Mouse (Mus musculus): ENCODE results near the gene Trmt11.
"Not testable (repeated sequence)": the region's sequence is repeated elsewhere in the genome, so short reads cannot be mapped to it uniquely, and the experiment has no call there.

The Trmt11 gene

DNA sequence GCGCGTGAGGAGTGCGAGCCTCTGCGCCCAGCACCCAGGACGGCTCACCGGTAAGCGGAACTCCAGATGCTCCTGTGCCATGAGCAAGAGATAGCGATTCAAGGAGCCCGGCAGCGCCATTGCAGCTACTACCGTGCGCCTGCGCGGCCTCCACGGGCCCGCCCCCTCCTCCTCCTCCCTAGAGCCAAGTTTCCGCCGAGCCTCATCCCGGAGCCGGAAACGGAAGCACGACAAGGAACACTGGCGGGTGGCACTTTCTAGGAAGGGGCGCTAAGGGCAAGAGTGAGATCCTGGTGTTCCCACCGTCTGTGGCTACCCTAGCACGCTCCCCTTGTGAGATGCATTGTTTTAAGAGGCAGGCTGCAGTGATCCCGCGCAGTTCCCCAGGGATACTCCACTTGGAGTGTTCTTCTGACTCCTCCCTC is at the start of gene Trmt11:
Gene Trmt11 (minus strand): TSS at position 208 of the 425 bp plus-strand sequence.
- DNase-seq (ENCODE audit: low spot score) = peak; percentile 74

DNA sequence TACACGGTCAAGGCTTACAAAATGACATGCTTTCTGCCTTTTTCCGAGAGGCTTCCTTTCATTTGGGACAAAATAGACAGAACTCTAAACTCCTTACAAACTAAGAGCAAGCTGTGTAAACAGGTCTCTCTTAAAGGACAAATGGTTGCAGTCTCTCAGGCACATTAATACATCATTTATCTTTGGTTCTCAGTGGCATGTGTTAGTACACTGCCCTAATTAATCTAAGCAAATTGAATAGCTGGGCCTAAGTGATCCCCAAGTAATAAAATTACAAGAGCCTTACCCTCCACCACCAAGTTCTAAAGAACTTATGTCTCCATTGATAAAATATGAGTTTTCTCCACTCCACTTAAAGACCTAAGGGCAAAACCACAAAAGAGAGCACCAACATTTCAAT is 47.1 kb upstream of the Trmt11 start:
- no peak for DNase-seq (ENCODE audit: low spot score)

DNA sequence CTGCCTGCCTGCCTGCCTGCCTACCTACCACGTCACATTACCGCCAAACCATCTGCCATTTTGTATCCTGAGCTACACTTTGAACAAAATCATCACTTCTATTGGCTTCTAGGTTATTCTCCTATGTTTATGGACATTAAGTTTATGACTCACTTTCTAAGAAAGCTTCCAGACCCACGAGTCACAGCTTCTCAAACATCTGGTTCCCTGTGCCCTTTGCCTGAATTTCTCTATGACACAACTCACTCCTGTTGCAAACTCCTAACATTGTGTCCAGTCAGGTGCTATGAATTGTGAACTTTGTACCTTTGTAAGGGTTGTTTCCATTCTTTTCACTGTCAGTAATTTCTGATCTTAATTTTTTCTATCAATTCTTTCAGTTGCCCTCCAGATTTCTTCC is 37.7 kb upstream of the Trmt11 start:
- DNase-seq (ENCODE audit: low spot score) = no peak

DNA sequence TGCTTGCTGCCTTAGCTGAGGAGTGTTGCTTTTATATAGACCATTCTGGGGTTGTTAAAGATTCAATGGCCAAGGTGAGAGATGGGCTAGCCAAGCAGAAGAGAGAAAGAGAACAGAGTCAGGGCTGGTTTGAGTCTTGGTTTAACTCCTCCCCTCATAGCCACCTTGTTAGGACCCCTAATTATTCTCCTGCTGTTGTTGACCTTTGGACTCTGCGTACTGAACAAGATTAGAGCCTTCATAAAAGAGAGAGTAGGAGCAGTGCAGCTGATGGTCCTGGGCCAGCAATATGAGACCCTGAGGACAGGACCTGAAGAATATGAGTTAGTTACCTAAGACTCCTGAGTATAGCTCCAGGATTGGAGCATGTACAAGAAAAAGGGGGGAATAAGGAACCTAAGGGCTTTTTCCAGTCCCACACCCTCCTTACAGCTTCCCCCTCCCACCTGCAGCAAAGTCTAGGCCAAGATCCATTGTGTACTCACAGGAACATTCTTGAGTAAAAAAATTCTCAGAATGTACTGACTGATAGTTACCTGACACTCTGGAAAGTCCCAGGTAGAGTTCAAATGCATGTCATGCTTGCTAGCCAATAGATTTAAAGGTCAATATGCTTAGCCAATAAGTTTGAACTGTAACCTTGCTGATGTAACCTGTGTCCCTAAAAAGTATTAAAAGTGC is 36.1 kb upstream of the Trmt11 start:
- DNase-seq (ENCODE audit: low spot score) = not testable (repeated sequence)

DNA sequence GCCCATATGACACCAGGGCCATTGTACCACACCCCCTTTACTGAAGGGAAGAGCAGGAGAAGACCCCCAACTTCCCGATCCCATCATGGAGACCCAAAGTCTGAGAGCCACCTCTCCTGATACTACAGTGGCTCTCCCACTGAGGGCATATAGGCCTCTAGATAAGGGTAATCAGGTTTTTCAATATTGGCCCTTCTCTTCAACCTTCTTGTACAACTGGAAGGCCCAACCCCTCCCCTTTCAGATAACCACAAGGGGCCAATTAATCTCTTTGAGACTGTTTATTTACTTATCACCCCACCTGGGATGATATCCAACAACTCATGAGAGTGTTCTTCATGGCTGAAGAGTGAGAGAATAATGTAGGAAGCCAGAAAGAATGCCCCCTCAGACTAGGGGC is 32.2 kb upstream of the Trmt11 start:
- no peak for DNase-seq (ENCODE audit: low spot score)

DNA sequence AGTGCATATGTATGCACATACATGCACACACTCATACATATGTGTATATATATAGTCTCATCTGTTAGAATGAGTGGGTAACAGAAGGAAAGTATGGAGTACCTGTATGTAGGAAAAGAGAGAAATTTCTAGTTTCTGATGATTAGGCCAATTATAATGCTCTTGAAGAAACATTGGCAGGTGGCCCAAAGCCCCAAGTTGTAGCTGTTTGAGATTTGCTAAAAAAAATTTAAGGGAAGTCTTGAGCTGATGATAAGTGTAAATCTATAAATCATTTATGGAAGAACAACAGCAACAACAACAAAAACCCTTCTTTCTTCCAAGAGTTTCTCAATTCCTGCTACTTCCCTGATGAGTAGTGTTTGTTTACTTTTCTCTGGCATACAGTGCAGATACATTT is 29.4 kb upstream of the Trmt11 start:
- no peak for DNase-seq (ENCODE audit: low spot score)

DNA sequence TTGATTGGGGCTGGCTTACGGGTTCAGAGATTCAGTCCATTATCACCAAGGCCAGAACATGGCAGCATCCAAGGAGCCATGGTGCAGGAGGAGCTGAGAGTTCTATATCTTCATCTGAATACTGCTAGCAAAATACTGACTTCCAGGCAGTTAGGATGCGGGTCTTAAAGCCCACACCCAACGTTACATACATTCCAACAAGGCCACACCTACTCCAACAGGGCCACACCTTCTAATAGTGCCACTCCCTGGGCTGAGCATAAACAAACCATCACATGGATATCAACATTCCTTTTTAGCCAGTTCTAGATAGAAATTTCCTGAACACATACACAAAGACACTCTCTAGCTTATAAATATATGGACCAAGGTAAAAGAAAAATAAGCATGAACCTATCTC is 29.0 kb upstream of the Trmt11 start, which contains the start of gene Hint3:
Gene Hint3 (minus strand): TSS at position 120 of the 400 bp plus-strand sequence.
- DNase-seq (ENCODE audit: low spot score) = no peak

DNA sequence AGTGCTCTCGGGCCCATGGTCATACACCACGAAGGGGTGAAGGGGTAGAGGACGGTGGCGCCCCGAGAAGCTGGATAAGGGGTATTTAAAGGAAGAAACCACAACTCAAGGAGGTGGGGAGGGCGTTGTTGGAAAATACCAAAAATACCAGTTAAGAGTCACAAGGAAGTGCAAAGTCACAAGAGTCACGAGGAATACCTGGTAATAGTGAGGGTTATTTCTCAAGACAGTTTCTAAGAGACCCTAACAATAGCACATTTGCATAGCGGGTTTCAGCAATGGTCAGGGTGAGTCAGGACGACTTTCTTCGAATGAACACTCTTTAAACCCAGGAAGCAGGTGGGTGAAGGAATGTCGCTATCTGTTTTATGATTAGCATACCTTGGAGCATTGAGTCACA is 27.9 kb upstream of the Trmt11 start:
- not testable (repeated sequence) for DNase-seq (ENCODE audit: low spot score)

DNA sequence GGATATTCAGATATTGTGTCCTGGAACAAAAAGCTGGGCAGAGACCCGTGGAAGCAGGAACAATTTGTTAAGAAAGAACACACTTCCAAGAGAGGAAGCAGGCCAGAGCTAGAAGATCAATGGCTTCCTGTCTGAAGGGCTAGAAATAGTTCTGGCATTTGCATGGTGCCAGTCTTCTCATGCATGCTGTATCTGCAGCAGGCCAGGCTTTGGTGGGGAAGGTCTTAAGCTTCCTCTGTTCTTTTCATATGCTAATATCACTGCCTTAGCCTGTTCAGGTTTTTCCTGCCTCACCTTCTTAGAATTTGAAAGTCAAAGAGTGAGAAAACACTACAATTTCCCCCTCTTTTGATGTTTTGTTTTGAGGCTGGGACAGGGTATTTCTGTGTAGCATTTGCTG is 27.0 kb upstream of the Trmt11 start:
- DNase-seq (ENCODE audit: low spot score) = no peak

DNA sequence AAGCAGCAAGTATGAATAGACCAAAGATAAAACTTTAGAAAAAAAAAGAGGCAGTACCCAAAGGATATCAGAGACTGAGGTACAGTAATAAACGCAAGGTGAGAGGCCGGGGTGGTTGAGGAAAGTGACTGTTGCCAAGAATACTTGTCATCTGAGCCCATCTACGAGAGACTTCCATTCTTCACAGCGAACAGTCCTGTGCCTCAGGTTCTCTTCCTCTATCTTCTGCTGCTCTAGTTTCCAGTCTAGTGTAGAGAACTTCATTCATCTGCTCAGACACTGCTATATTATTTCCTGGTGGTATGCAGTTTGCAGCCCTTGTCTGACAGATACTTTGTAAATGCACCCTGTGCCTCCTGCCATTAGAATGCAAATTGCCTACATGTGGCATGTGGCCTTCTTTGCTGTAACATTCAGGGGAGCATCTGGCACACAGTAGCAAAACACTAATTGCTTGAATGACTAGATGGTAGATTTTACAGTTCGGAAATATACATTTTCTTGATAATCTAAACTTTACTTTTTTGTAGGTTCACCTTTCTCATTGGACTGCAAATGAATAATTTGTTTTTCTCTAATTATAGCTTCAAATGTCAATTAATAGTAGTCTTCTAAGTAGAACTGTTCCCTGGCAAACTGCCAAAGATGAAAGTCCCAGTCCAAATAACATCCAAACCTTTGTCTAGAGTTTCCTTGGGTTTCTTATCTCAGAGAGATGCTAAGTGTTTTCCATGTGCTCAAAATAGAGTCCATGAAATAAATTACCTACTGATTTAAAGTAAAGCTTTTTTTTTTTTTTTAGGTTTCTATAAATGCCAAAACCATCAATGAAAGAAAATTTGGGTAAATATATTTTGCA is 23.8 kb upstream of the Trmt11 start:
- DNase-seq (ENCODE audit: low spot score) = no peak

DNA sequence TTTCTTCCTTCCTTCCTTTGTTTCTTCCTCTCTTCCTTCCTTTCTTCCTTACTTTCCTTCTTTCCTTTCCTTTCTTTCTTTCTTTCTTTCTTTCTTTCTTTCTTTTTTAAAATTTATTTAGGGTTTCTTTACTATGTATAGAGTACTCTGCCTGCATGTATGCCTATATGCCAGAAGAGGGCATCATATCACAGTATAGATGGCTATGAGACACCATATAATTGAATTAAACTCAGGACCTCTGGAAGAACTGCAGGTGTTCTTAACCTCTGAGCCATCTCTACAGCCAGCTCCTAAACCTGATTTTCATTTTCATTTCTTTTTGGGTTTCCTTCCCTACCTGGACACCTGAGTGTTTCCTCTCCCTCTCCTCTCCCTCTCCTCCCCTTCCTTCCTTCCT is 22.4 kb upstream of the Trmt11 start:
- DNase-seq (ENCODE audit: low spot score) = no peak

DNA sequence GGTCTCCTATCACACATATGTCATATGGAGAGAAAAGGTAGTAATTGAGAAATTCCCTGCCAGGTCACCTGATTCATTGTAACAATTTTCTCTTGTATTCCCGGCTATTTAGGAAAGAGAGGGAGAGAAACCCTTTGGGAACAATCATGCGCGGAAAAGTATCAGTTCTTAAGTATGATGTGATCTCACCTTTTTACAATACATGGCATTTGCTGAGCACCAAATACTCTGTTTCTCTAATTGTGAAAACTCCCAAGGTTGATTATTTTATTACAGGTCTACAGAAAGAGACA is 18.3 kb upstream of the Trmt11 start:
- no peak for DNase-seq (ENCODE audit: low spot score)

DNA sequence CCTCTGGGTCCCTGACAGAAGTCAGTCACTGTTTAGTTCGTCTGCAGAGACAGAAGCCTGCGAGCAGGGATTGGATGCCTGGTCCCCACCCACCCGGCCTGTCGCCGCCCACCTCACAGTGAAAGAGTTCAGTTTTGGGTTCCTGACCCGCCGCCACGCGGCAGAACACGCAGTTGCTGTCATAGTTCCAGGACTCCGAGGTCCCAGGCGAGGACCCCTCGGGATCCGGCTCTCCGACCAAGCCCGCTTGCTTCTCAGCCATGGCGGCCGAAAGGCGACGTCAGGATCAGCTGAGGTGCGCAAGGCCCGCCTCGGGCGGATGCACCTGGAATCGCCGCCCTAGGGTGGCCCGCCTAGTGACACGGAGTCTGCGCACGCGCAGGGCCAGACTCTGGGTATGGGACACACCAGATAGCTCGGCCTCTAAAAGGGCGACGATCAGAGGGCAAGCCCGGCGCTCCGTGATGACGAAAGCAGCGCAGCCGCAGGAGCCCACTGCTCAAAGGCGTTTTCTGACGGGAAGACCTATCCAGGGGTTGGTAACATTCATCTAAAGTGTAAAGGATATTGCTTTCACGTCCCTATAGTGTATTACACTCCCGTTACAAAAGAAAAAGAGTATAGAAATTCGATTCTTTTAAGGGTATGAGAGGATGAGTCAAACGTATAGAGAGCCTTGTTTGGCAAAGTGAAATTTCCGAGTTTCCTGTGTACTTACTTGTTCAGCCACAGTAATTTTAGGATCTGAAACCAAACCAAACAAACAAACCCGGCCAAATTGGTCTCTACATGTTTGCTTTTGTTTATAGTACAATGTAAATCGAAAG is 17.8 kb upstream of the Trmt11 start:
- DNase-seq (ENCODE audit: low spot score) = peak; percentile 97

DNA sequence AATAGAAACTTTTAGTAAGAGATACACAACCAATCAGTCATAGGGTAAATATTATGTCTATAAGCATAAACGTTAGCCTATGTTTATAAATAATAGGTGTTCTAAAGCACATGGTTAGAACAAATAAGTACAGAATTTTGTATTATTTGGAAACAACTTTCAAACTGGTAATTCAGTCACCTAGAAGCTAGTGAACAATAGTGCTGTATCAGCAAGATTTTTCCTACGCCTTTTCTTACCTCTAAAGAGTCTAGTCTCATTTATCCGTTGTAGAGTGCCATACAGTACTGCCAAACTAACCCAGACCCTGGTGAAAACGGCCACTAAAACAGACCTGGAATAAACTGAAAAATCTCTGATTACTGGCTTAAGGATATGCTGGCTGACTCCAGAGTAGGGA is 12.5 kb upstream of the Trmt11 start:
- no peak for DNase-seq (ENCODE audit: low spot score)

DNA sequence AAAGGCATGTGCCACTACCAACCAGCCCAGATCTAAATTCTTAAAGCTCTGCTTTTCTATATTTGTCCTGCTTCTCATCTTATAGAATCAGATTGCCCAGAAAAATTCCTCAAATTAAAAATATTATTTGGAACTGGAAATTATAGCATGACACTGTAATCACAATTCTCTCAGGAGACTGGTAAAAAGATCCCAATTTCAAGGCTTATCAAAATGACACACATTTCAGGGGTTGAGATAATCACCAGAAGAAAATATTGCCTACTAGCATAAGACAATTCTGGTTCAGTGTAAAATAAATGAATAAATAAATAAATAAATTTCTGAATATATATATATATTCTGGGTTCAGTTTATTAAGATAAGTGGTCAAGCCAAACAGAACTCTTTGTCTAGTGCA is 9.1 kb upstream of the Trmt11 start:
- no peak for DNase-seq (ENCODE audit: low spot score)

DNA sequence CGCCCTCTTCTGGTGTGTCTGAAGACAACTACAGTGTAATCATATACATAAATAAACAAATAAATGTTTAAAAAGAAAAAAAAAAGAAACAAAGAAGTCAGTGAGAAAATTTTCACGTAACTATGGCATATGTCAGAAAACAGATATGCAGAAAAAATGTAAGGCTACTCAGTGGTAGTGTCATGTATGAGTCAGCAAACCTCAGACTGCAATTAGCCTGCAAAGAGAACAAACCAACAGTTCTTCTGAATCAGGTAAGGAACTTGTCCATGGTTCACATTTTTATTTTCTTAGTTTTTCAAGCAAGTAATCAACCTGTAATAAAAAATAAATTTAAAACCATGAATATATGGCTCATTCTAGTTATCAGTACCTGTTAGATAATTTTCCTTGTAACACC is 7.6 kb upstream of the Trmt11 start:
- no peak for DNase-seq (ENCODE audit: low spot score)

DNA sequence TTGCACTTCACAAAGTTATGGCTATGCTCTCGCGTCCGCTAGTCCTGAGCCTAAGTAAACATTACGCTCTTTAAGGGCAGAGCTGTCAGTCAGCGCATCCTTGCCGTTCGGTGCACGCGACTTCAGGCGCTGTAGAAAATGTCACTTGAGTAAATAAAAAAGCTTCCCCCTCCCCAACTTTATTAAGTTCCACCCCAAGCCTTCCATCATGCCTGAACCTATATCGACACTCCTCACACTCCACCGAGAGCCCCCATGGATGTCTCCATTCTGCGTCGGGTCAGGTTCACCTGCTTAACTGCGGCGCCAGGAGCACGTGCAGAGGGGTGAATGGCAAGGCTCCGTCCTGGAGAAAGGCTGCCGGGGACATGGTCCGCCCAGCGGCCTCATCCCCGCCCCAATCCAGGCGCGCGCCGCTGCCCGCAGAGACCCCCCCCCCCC is 435 bp downstream of the Trmt11 start:
- DNase-seq (ENCODE audit: low spot score) = no peak

DNA sequence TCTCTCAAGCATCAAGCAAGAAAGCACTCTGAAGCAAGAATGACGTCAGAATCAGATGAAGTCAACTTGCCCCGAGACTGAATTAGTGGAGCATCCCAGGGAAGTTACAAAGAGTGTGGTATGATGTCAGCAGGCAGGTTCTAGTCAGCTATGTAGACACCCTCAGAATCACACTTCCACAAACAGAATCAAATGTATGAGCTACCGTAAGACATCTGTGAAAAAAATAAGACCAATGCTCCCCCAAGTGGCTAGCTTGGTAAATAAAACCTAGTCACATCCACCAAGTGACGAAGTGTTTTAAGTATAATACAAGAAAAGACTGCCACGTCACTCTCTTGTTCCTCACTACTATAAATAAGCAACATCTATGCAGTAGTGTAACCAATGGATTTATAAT is 13.5 kb downstream of the Trmt11 start:
- no peak for DNase-seq (ENCODE audit: low spot score)

DNA sequence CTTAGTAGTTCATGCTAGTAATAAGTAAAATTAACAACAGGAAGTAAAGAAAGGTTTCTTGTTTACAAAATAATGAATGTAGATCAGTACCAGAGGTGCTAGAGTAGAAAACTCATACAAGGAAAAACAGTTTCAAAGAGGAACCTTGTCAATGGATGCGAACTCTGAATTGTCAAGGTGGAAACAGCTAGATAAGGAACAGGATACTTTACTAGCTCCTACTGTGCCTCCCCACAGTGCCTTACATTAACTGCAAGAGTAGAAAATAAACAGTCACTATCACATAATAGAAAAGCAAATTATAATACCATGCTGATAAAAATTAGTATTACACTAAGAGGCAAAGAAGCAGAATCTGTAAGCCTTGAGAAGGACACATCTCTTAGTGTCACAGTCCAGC is 14.9 kb downstream of the Trmt11 start:
- no peak for DNase-seq (ENCODE audit: low spot score)

DNA sequence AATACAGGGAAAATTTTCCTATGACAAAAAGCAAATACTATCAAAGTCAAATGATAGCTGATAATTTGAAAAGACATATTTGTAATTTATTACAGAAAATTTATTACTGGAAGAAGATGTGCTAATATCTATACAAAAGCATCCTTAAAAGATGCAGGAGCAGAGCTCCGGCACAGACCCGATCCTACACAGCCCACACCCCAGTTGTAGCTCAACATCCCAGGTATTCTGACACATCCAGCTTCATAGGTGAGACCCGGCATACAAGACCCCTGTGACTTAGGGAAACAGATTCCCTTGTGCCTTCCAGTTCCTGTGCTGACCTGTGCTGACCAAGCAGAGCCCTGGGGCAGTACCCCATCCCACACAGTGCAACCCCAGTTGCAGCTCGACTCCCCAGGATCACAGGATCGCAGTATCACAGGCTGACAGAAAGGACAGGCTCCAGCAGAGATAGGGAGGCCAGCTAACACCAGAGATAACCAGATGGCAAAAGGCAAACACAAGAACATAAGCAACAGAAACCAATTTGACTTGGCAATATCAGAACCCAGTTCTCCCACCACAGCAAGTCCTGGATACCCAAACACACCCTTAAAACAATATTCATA is 22.8 kb downstream of the Trmt11 start:
- DNase-seq (ENCODE audit: low spot score) = no peak

DNA sequence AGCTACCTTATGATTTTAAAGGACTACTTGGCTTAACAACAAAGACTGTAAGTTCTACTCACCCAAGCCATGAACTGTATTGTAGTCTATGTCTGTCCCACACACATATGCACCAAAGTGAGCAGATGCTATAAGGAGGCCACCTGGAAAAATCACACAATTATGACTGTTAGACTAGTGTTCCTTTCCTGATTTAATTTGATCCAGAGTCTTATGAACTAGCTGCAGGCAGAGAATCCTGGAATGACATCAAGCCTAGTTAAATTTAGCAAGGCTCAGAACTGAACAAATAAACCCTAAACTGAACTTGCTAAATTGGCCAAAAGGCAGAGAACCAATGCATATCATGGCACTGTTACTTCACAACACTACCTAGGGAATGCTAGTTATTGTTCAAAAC is 34.2 kb downstream of the Trmt11 start:
- DNase-seq (ENCODE audit: low spot score) = no peak

DNA sequence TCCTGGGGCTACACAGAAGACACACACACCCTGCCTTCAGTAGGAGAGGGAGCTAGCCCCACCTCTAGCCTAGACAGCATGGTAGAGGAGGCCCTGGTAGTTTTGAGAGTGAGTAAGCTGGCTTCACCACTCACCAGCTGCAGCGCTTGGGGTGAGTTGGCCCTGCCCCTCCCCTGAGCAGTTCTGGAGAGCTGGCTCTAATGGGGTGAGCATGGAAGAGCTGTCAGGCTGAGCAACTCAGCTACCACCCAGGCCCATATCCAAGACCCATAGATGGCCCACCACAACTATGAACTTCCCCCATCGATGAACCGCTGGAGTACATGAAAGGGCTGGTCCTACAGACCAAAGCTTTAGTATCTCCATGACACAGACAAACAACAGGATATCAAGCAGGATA is 35.9 kb downstream of the Trmt11 start:
- no peak for DNase-seq (ENCODE audit: low spot score)
